Mouse (Mus musculus): Measurements from ENCODE around the gene Itpr1. TPM values are rescaled to one million over a fixed set of nuclear protein-coding genes. Genes with fewer than 3 reads are reported as not detected.

Itpr1 gene
- total and polyA plus RNA-seq, 3 experiments: 9.3 to 25.7 (median 19.0) TPM

- Histone ChIP-seq H3K9me3 (replicated peaks) (no peaks in the 10 kb centered on the region), H3K4me3 (ENCODE audit: low read depth, low read length) (no peak overlapping the region)
- no peak for DNase-seq (ENCODE audit: low spot score)
Observed at GRCm38 (mm10) chr6:108588426-108588825, 375.5 kb downstream of the Itpr1 start.

GRCm38 (mm10) chr6:108592227-108592626 is 379.3 kb downstream of the Itpr1 start:
- H3K9me3 ChIP-seq (replicated peaks): no peaks in the 10 kb centered on the region
- DNase-seq (ENCODE audit: low spot score) (no peak), ATAC-seq (ENCODE audit: extremely low read depth, insufficient number of reproducible peaks, low FRiP score, poor library complexity, severe bottlenecking) (no peak)
- no peak for TF ChIP-seq TAL1 (conservative IDR thresholded peaks at IDR 0.05; ENCODE audit: low read depth, low read length)
- no peak for TF ChIP-seq POLR2AphosphoS5 (IDR thresholded peaks at IDR 0.05; ENCODE audit: insufficient replicate concordance, low read depth, low read length)
- no peak for TF ChIP-seq GATA1 (IDR thresholded peaks at IDR 0.05; ENCODE audit: borderline replicate concordance, low read length)
- no peak for TF ChIP-seq CTCF (IDR thresholded peaks at IDR 0.05; ENCODE audit: low read depth, low read length)
- TF ChIP-seq GATA2 (IDR thresholded peaks at IDR 0.05; ENCODE audit: borderline replicate concordance, low read depth, low read length): no peak
- no peaks in the 10 kb centered on the region; the same call in 1 of the 2 replicates for H3K27me3 ChIP-seq (ENCODE audit: insufficient read depth, low read length)
- H3K36me3 ChIP-seq (replicated peaks): no peaks in the 10 kb centered on the region
- no peak overlapping the region for H3K4me3 ChIP-seq (ENCODE audit: low read depth, low read length)
- H3K4me1 ChIP-seq (ENCODE audit: insufficient read depth, low read depth, low read length): no peaks in the 10 kb centered on the region

More at GRCm38 (mm10) chr6:108588426-108588825, 375.5 kb downstream of the Itpr1 start:
- no peak for ATAC-seq (ENCODE audit: extremely low read depth, insufficient number of reproducible peaks, low FRiP score, poor library complexity, severe bottlenecking)
- H3K4me1 ChIP-seq (ENCODE audit: insufficient read depth, low read depth, low read length): no peaks in the 10 kb centered on the region
- TF ChIP-seq GATA2 (IDR thresholded peaks at IDR 0.05; ENCODE audit: borderline replicate concordance, low read depth, low read length) (no peak), TAL1 (conservative IDR thresholded peaks at IDR 0.05; ENCODE audit: low read depth, low read length) (no peak), CTCF (IDR thresholded peaks at IDR 0.05; ENCODE audit: low read depth, low read length) (no peak), GATA1 (IDR thresholded peaks at IDR 0.05; ENCODE audit: borderline replicate concordance, low read length) (no peak), POLR2AphosphoS5 (IDR thresholded peaks at IDR 0.05; ENCODE audit: insufficient replicate concordance, low read depth, low read length) (no peak)
- H3K27me3 ChIP-seq (ENCODE audit: insufficient read depth, low read length): peaks cover 3% of the 10 kb centered on the region; the same call in 1 of the 2 replicates
- no peaks in the 10 kb centered on the region for H3K36me3 ChIP-seq (replicated peaks)

DNA sequence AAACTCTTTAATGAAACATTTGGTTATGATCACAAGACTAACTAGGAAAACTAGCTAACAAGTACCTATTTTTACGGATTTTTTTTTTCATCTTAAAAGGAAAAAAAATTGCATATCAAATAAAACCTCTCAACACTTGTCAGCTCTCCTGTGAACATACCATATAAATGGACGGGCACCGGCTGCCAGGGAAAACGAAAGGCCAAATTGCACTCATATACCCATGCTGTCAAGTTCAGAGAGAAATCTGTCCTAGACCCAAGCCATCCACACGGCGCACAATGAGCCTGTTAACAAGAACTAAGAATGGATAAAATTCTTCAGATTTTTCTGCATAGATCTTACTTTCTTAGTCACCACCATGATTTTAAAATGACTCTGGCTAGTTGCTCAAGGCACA is 379.7 kb downstream of the Itpr1 start:
- no peak for TF ChIP-seq POLR2AphosphoS5 (IDR thresholded peaks at IDR 0.05; ENCODE audit: insufficient replicate concordance, low read depth, low read length)
- no peak for TF ChIP-seq TAL1 (conservative IDR thresholded peaks at IDR 0.05; ENCODE audit: low read depth, low read length)
- Histone ChIP-seq H3K4me3 (ENCODE audit: low read depth, low read length) (no peak overlapping the region), H3K4me1 (ENCODE audit: insufficient read depth, low read depth, low read length) (no peaks in the 10 kb centered on the region), H3K27me3 (ENCODE audit: insufficient read depth, low read length) (no peaks in the 10 kb centered on the region; the same call in 1 of the 2 replicates), H3K9me3 (replicated peaks) (no peaks in the 10 kb centered on the region), H3K36me3 (replicated peaks) (no peaks in the 10 kb centered on the region)
- DNase-seq (ENCODE audit: low spot score): no peak
- no peak for ATAC-seq (ENCODE audit: extremely low read depth, insufficient number of reproducible peaks, low FRiP score, poor library complexity, severe bottlenecking)

- TF ChIP-seq GATA1 (IDR thresholded peaks at IDR 0.05; ENCODE audit: borderline replicate concordance, low read length) (no peak), GATA2 (IDR thresholded peaks at IDR 0.05; ENCODE audit: borderline replicate concordance, low read depth, low read length) (no peak), TAL1 (conservative IDR thresholded peaks at IDR 0.05; ENCODE audit: low read depth, low read length) (no peak), CTCF (IDR thresholded peaks at IDR 0.05; ENCODE audit: low read depth, low read length) (no peak), POLR2AphosphoS5 (IDR thresholded peaks at IDR 0.05; ENCODE audit: insufficient replicate concordance, low read depth, low read length) (no peak)
- H3K9me3 ChIP-seq (replicated peaks): no peaks in the 10 kb centered on the region
- H3K27me3 ChIP-seq (ENCODE audit: insufficient read depth, low read length): no peaks in the 10 kb centered on the region
- no peaks in the 10 kb centered on the region for H3K4me1 ChIP-seq (ENCODE audit: insufficient read depth, low read depth, low read length)
- no peak for ATAC-seq (ENCODE audit: extremely low read depth, insufficient number of reproducible peaks, low FRiP score, poor library complexity, severe bottlenecking)
- no peaks in the 10 kb centered on the region for H3K36me3 ChIP-seq (replicated peaks)
- no peak for DNase-seq (ENCODE audit: low spot score)
- no peak overlapping the region for H3K4me3 ChIP-seq (ENCODE audit: low read depth, low read length)
Observed at GRCm38 (mm10) chr6:108594171-108594841, 381.4 kb downstream of the Itpr1 start.

- Histone ChIP-seq H3K4me1 (ENCODE audit: insufficient read depth, low read depth, low read length) (0 out of 2 replicates have a peak, but pooled peaks cover 2% of the 10 kb centered on the region), H3K4me3 (ENCODE audit: low read depth, low read length) (no peak overlapping the region), H3K9me3 (replicated peaks) (no peaks in the 10 kb centered on the region), H3K36me3 (replicated peaks) (no peaks in the 10 kb centered on the region), H3K27me3 (ENCODE audit: insufficient read depth, low read length) (no peaks in the 10 kb centered on the region)
- no peak for ATAC-seq (ENCODE audit: extremely low read depth, insufficient number of reproducible peaks, low FRiP score, poor library complexity, severe bottlenecking)
- DNase-seq (ENCODE audit: low spot score): no peak
- TF ChIP-seq POLR2AphosphoS5 (IDR thresholded peaks at IDR 0.05; ENCODE audit: insufficient replicate concordance, low read depth, low read length) (no peak), GATA2 (IDR thresholded peaks at IDR 0.05; ENCODE audit: borderline replicate concordance, low read depth, low read length) (no peak), TAL1 (conservative IDR thresholded peaks at IDR 0.05; ENCODE audit: low read depth, low read length) (no peak), CTCF (IDR thresholded peaks at IDR 0.05; ENCODE audit: low read depth, low read length) (no peak), GATA1 (IDR thresholded peaks at IDR 0.05; ENCODE audit: borderline replicate concordance, low read length) (no peak)
Observed at GRCm38 (mm10) chr6:108598691-108599090, 385.8 kb downstream of the Itpr1 start.

DNA sequence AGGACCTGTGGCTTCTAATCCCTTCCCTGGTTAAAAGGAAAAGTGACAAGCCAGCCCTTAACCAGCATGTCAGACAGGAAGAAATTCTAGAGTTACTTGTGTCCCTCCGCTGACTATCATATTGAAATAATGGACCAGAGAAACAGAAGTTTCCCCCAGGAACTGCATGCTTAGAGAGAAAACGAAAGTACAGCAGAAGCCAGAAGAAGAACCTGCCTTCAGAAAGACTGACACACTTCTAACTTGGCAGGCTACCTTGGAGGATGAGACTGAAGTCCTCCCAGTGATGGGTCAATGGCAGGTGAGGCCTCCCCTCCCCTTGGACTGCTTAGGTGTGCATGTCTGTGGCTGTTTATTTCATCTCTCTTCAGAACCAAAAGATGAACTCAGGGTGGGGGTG is 386.4 kb downstream of the Itpr1 start:
- no peak overlapping the region for H3K4me3 ChIP-seq (ENCODE audit: low read depth, low read length)
- 0 out of 2 replicates have a peak, but pooled peaks cover 2% of the 10 kb centered on the region for H3K4me1 ChIP-seq (ENCODE audit: insufficient read depth, low read depth, low read length)
- no peaks in the 10 kb centered on the region for H3K36me3 ChIP-seq (replicated peaks)
- DNase-seq (ENCODE audit: low spot score) (no peak), ATAC-seq (ENCODE audit: extremely low read depth, insufficient number of reproducible peaks, low FRiP score, poor library complexity, severe bottlenecking) (no peak)
- TF ChIP-seq POLR2AphosphoS5 (IDR thresholded peaks at IDR 0.05; ENCODE audit: insufficient replicate concordance, low read depth, low read length) (no peak), TAL1 (conservative IDR thresholded peaks at IDR 0.05; ENCODE audit: low read depth, low read length) (no peak), GATA2 (IDR thresholded peaks at IDR 0.05; ENCODE audit: borderline replicate concordance, low read depth, low read length) (no peak), GATA1 (IDR thresholded peaks at IDR 0.05; ENCODE audit: borderline replicate concordance, low read length) (no peak), CTCF (IDR thresholded peaks at IDR 0.05; ENCODE audit: low read depth, low read length) (no peak)
- no peaks in the 10 kb centered on the region for H3K9me3 ChIP-seq (replicated peaks)
- no peaks in the 10 kb centered on the region for H3K27me3 ChIP-seq (ENCODE audit: insufficient read depth, low read length)

Other genes starting within 250 kb of the Itpr1 start
- 4.8 and 7.5 TPM in 2 replicates for gene Setmar, start 148.1 kb upstream of the Itpr1 start, total RNA-seq (2014; fragmentation: Nextera tagmentation)
- 4.4 and 4.6 TPM in 2 replicates for gene Setmar, start 148.1 kb upstream of the Itpr1 start, total RNA-seq (2017)
- gene Setmar, start 148.1 kb upstream of the Itpr1 start, polyA plus RNA-seq (2012): 0.21 and 0.25 TPM in 2 replicates
- 13.7 and 16.0 TPM in 2 replicates for gene Sumf1, start 27.5 kb upstream of the Itpr1 start, total RNA-seq (2014; fragmentation: Nextera tagmentation)
- gene Sumf1, start 27.5 kb upstream of the Itpr1 start, total RNA-seq (2017): 22.8 and 25.7 TPM in 2 replicates
- gene Sumf1, start 27.5 kb upstream of the Itpr1 start, polyA plus RNA-seq (2012): 25.9 and 35.1 TPM in 2 replicates